Mouse (Mus musculus) cerebellum, adult 2 months (tissue): ENCODE data around the gene Vpreb3. TPM values are rescaled to one million over a fixed set of nuclear protein-coding genes. Genes with fewer than 3 reads are reported as not detected.

Experiments
- DNase-seq, 2 experiments: peaks; one replicate each; pipeline ENCODE4 v3.0.0; 2021
- H3K27ac ChIP-seq: fragments of 200-500 bp; 2 replicates; pipeline ENCODE4 v1.5.1; 2012; ENCODE audit warnings: low read length, control low read depth, inconsistent platforms; ENCODE audit not compliant: insufficient read depth
- H3K27me3 ChIP-seq: fragments of 200-500 bp; 2 replicates; pipeline ENCODE4 v1.6.1; 2012; ENCODE audit warnings: inconsistent platforms, mild to moderate bottlenecking, low read length, moderate library complexity; ENCODE audit not compliant: control insufficient read depth, insufficient read depth
- H3K4me1 ChIP-seq: fragments of 200-500 bp; 2 replicates; pipeline ENCODE4 v1.6.1; 2011; ENCODE audit warnings: low read length; ENCODE audit not compliant: control insufficient read depth, insufficient read depth
- H3K4me3 ChIP-seq: fragments of 200-500 bp; replicated peaks from 2 replicates; pipeline ENCODE3; 2011; ENCODE audit warnings: mild to moderate bottlenecking, low read depth, low read length, control low read depth; ENCODE audit not compliant: insufficient read depth
- CTCF ChIP-seq: fragments of 200-500 bp; IDR thresholded peaks from 2 replicates; pipeline ENCODE4 v1.5.1; 2011; ENCODE audit warnings: low read depth, mild to moderate bottlenecking, control low read depth, low read length, moderate library complexity, borderline replicate concordance; ENCODE audit not compliant: insufficient read depth
- POLR2A ChIP-seq: fragments of 200-500 bp; IDR thresholded peaks from 2 replicates; pipeline ENCODE4 v1.6.1; 2011; ENCODE audit warnings: low read length, control low read depth, borderline replicate concordance; ENCODE audit not compliant: insufficient read depth
- WGBS: fragments of 180-500 bp; shearing (Covaris S2); methylation state at CpG from one replicate; pipeline ENCODE4 v1.1.7; 2018; 5-methylcytosine and 5-hydroxymethylcytosine counted together
- polyA plus RNA-seq: library from polyadenylated mRNA; depleted of rRNA; stranded (reverse); fragments of >200 nt; gene quantifications from 2 replicates; pipeline ENCODE4 v1.2.3, GENCODE M21; 2012

Gene Vpreb3
- polyA plus RNA-seq, 1 experiment, result 1.00 TPM

GRCm38 (mm10) chr10:75904391-75904790, 38.5 kb upstream of the Vpreb3 start:
- H3K27ac ChIP-seq, result no peak overlapping the region
- 68% methylated on average over 5 of the region's 5 CpGs for WGBS
- DNase-seq, result no peak

GRCm38 (mm10) chr10:75906882-75907281, 36.0 kb upstream of the Vpreb3 start:
- no peak for TF ChIP-seq CTCF
- TF ChIP-seq POLR2A, result no peak
- H3K27me3 ChIP-seq, result no peaks in the 10 kb centered on the region
- WGBS, result 92% methylated on average over 4 of the region's 4 CpGs
- no peak for DNase-seq
- no peaks in the 10 kb centered on the region for H3K4me1 ChIP-seq
- H3K27ac ChIP-seq, result no peak overlapping the region
- H3K4me3 ChIP-seq, result no peak overlapping the region

More at GRCm38 (mm10) chr10:75904391-75904790, 38.5 kb upstream of the Vpreb3 start:
- TF ChIP-seq CTCF (no peak), POLR2A (no peak)
- no peaks in the 10 kb centered on the region; the same call in 1 of the 2 replicates for H3K4me1 ChIP-seq
- H3K4me3 ChIP-seq, result no peak overlapping the region
- no peaks in the 10 kb centered on the region for H3K27me3 ChIP-seq

GRCm38 (mm10) chr10:75910698-75911097, 32.2 kb upstream of the Vpreb3 start:
- Histone ChIP-seq H3K27me3 (no peaks in the 10 kb centered on the region), H3K4me3 (no peak overlapping the region), H3K4me1 (no peaks in the 10 kb centered on the region), H3K27ac (no peak overlapping the region)
- WGBS, result 87% methylated on average over 2 of the region's 2 CpGs
- TF ChIP-seq POLR2A, result no peak
- TF ChIP-seq CTCF, result no peak
- DNase-seq, result no peak

- no peak for DNase-seq
- TF ChIP-seq POLR2A (no peak), CTCF (no peak)
- H3K4me1 ChIP-seq, result no peaks in the 10 kb centered on the region
- WGBS, result 63% methylated on average over 6 of the region's 6 CpGs
- H3K4me3 ChIP-seq, result no peak overlapping the region
- H3K27me3 ChIP-seq, result no peaks in the 10 kb centered on the region
- no peak overlapping the region for H3K27ac ChIP-seq
Measured at GRCm38 (mm10) chr10:75913013-75913589, 29.8 kb upstream of the Vpreb3 start.

GRCm38 (mm10) chr10:75915557-75915956, 27.3 kb upstream of the Vpreb3 start:
- peaks cover 3% of the 10 kb centered on the region; the same call in 1 of the 2 replicates for H3K4me1 ChIP-seq
- no peaks in the 10 kb centered on the region for H3K27me3 ChIP-seq
- no peak for DNase-seq
- no peak overlapping the region for H3K27ac ChIP-seq
- 88% methylated on average over 7 of the region's 7 CpGs for WGBS
- TF ChIP-seq POLR2A (no peak), CTCF (no peak)
- no peak overlapping the region for H3K4me3 ChIP-seq

GRCm38 (mm10) chr10:75916840-75917239, 26.0 kb upstream of the Vpreb3 start:
- no peak for TF ChIP-seq CTCF
- no peak for TF ChIP-seq POLR2A
- no peak overlapping the region for H3K4me3 ChIP-seq
- DNase-seq, result no peak
- WGBS, result 83% methylated on average over 8 of the region's 8 CpGs
- H3K27ac ChIP-seq, result no peak overlapping the region
- peaks cover 3% of the 10 kb centered on the region; the same call in 1 of the 2 replicates for H3K4me1 ChIP-seq
- no peaks in the 10 kb centered on the region for H3K27me3 ChIP-seq

- no peak for DNase-seq
- Histone ChIP-seq H3K27ac (no peak overlapping the region), H3K27me3 (no peaks in the 10 kb centered on the region), H3K4me3 (no peak overlapping the region), H3K4me1 (peaks cover 7% of the 10 kb centered on the region; the same call in 1 of the 2 replicates)
- TF ChIP-seq CTCF, result no peak
- no peak for TF ChIP-seq POLR2A
- WGBS, result 68% methylated on average over 5 of the region's 5 CpGs
Measured at GRCm38 (mm10) chr10:75919026-75919425, 23.8 kb upstream of the Vpreb3 start.

- DNase-seq, result peak; percentile 96
- Histone ChIP-seq H3K27ac (peak within 1 kb of the TSS; percentile 96), H3K4me3 (peak within 1 kb of the TSS; percentile 93), H3K27me3 (no peaks in the 10 kb centered on the region), H3K4me1 (peaks cover 7% of the 10 kb centered on the region; the same call in 1 of the 2 replicates)
- TF ChIP-seq CTCF (no peak), POLR2A (peak; percentile 98)
- under 1% methylated on average over 76 of the region's 76 CpGs for WGBS
Measured at GRCm38 (mm10) chr10:75921026-75921725, 21.7 kb upstream of the Vpreb3 start, which contains the start of gene Smarcb1. Smarcb1 (minus strand) TSS chr10:75921617.
